ENCODE assay signal across 18 mouse cellular contexts in genomic region chr7:127087278-127088010, GRCm38 (mm10). TPM values are rescaled to one million over a fixed set of nuclear protein-coding genes. Genes with fewer than 3 reads are reported as not detected.
DNase-seq lines count a peak whose midpoint lies in the region; ATAC-seq lines count a peak whose summit lies in the region.
"Not testable (repeated sequence)": the region's sequence is repeated elsewhere in the genome, so short reads cannot be mapped to it uniquely, and the experiment has no call there.
"Had no signal": no experiment of that assay in that cellular context is flagged by ENCODE, and none has a peak within 500 bp of the region (broad histone marks: within the 10 kb centered on the region; RNA-seq: fewer than 3 reads in every experiment).

TSS of gene Zg16 (minus strand) at chr7:127087328.

- not testable (repeated sequence) for H3K9me3 ChIP-seq in heart, embryonic 16.5 days (replicated peaks; ENCODE audit: control insufficient read depth, low read length); liver, embryonic 11.5 days (ENCODE audit: control insufficient read depth, low read length); liver, embryonic 15.5 days (replicated peaks); stomach, embryonic 16.5 days (replicated peaks; ENCODE audit: control insufficient read depth, low read length)

- H3K4me1 ChIP-seq in heart, embryonic 16.5 days (ENCODE audit: control insufficient read depth, insufficient read depth, low read length); stomach, embryonic 16.5 days (ENCODE audit: control insufficient read depth, insufficient read depth, low read length): not testable (repeated sequence)
- H3K4me1 ChIP-seq in liver, embryonic 11.5 days (replicated peaks; ENCODE audit: control insufficient read depth, insufficient read depth, low read length): peaks cover 40% of the 10 kb centered on the region
- H3K4me1 ChIP-seq in liver, embryonic 15.5 days (replicated peaks): peaks cover 92% of the 10 kb centered on the region

- not testable (repeated sequence) for H3K27me3 ChIP-seq in heart, embryonic 16.5 days (ENCODE audit: control insufficient read depth, insufficient read depth, low read length); liver, embryonic 11.5 days (replicated peaks; ENCODE audit: control insufficient read depth, insufficient read depth, low read length); liver, embryonic 15.5 days; stomach, embryonic 16.5 days (ENCODE audit: control insufficient read depth, insufficient read depth, low read length)

- not testable (repeated sequence) for H3K4me3 ChIP-seq in heart, embryonic 16.5 days (ENCODE audit: low read length); liver, embryonic 11.5 days (ENCODE audit: low read depth, low read length); liver, embryonic 15.5 days (replicated peaks); stomach, embryonic 16.5 days (replicated peaks; ENCODE audit: low read length)

- H3K27ac ChIP-seq in heart, embryonic 16.5 days (ENCODE audit: low read length); stomach, embryonic 16.5 days (ENCODE audit: low read length): not testable (repeated sequence)
- peak within 1 kb of the TSS; percentile 62 for H3K27ac ChIP-seq in liver, embryonic 11.5 days (ENCODE audit: low read depth, low read length)
- peak within 1 kb of the TSS; percentile 76 for H3K27ac ChIP-seq in liver, embryonic 15.5 days (replicated peaks)

- not testable (repeated sequence) for H3K4me2 ChIP-seq in heart, embryonic 16.5 days (ENCODE audit: low read depth, low read length); liver, embryonic 11.5 days; liver, embryonic 15.5 days; stomach, embryonic 16.5 days (ENCODE audit: low read depth, low read length)

- H3K36me3 ChIP-seq in heart, embryonic 16.5 days (ENCODE audit: control insufficient read depth, insufficient read depth); liver, embryonic 11.5 days (ENCODE audit: control insufficient read depth, insufficient read depth, low read length); liver, embryonic 15.5 days (replicated peaks); stomach, embryonic 16.5 days (ENCODE audit: control insufficient read depth, insufficient read depth, low read length): not testable (repeated sequence)

- peak; percentile 25 for DNase-seq in adrenal gland, postnatal 10 days
- not testable (repeated sequence) for DNase-seq in liver, embryonic 11.5 days (ENCODE audit: low spot score)

- not testable (repeated sequence) for H3K9ac ChIP-seq in heart, embryonic 16.5 days (ENCODE audit: low read length); liver, embryonic 11.5 days (ENCODE audit: low read depth, low read length); stomach, embryonic 16.5 days (ENCODE audit: low read length)
- H3K9ac ChIP-seq in liver, embryonic 15.5 days: 0 out of 2 replicates have a peak within 1 kb of the TSS, but pooled peaks have one; percentile 25

- not testable (repeated sequence) for ATAC-seq in heart, embryonic 16.5 days (replicated peaks; ENCODE audit: extremely low read depth, insufficient read depth, low FRiP score); liver, embryonic 11.5 days (replicated peaks; ENCODE audit: low FRiP score); liver, embryonic 15.5 days (ENCODE audit: insufficient read depth); megakaryocyte-erythroid progenitor cell, adult 5-6 weeks (replicated peaks; ENCODE audit: low FRiP score, low TSS enrichment, poor library complexity, severe bottlenecking); stomach, embryonic 16.5 days (ENCODE audit: insufficient read depth, low FRiP score)

- WGBS in heart, embryonic 16.5 days: 65% methylated on average over 6 of the region's 6 CpGs
- WGBS in liver, embryonic 11.5 days: 64% methylated on average over 6 of the region's 6 CpGs
- 50% methylated on average over 6 of the region's 6 CpGs for WGBS in liver, embryonic 15.5 days (ENCODE audit: insufficient replicate concordance)
- WGBS in stomach, embryonic 16.5 days: 74% methylated on average over 6 of the region's 6 CpGs

RNA-seq across cellular contexts. Expression of gene Zg16, which starts in this region (rescaled TPM):
- total RNA-seq in adrenal gland, postnatal 10 days (2021): under 1 TPM in 1 of 2 experiments, not detected in 1; 0.51 TPM
- polyA plus RNA-seq in heart, embryonic 16.5 days (2015; fragmentation: Nextera tagmentation; extraction: Ambion mirVana): 18.3 TPM in 1 of 2 replicates, not detected in the other
- not detected in 2 replicates for polyA plus RNA-seq in liver, embryonic 11.5 days (2014; fragmentation: Nextera tagmentation; extraction: Ambion mirVana)
- 0.24 and 0.33 TPM in 2 replicates for polyA plus RNA-seq in liver, embryonic 15.5 days (2015; fragmentation: Nextera tagmentation; extraction: Ambion mirVana)
- 61.9 and 97.7 TPM in 2 replicates for total RNA-seq in megakaryocyte-erythroid progenitor cell, adult 5-6 weeks (2014; fragmentation: Nextera tagmentation)
- 27.8 and 47.2 TPM in 2 replicates for total RNA-seq in megakaryocyte-erythroid progenitor cell, adult 5-6 weeks (2017)
- polyA plus RNA-seq in stomach, embryonic 16.5 days (2015; fragmentation: Nextera tagmentation; extraction: Ambion mirVana): 29.5 and 61.7 TPM in 2 replicates
- total RNA-seq: adrenal gland, postnatal 36 days; ES-E14; gastrocnemius, adult 8-10 months; gastrocnemius, postnatal 36 days; heart, postnatal 10 days; heart, postnatal 4 days had no signal
- polyA plus RNA-seq: embryonic facial prominence, embryonic 12.5 days; forebrain, embryonic 11.5 days; forebrain, embryonic 15.5 days; heart, embryonic 13.5 days; hindbrain, embryonic 12.5 days; hindbrain, embryonic 16.5 days had no signal

Comparison
In these comparisons a context has a peak if more than half of its experiments do, and no peak if none do; other contexts are left out.
1. RNA of gene Zg16 (total RNA-seq): 27.8 to 97.7 TPM in megakaryocyte-erythroid progenitor cell, adult 5-6 weeks; 0.51 TPM in adrenal gland, postnatal 10 days; every median in the first group is over 10 times any median in the second.
2. Peak in DNase-seq in adrenal gland, postnatal 10 days; RNA of the gene not detected or under 1 TPM.